Mouse (Mus musculus) A20 (cell line): ENCODE results near the gene Psmd12.

Experiments
- DNase-seq: peaks from one replicate; pipeline ENCODE4 v3.0.0-alpha.2; 2011; ENCODE audit warnings: low read depth, low spot score

Gene Psmd12

DNA sequence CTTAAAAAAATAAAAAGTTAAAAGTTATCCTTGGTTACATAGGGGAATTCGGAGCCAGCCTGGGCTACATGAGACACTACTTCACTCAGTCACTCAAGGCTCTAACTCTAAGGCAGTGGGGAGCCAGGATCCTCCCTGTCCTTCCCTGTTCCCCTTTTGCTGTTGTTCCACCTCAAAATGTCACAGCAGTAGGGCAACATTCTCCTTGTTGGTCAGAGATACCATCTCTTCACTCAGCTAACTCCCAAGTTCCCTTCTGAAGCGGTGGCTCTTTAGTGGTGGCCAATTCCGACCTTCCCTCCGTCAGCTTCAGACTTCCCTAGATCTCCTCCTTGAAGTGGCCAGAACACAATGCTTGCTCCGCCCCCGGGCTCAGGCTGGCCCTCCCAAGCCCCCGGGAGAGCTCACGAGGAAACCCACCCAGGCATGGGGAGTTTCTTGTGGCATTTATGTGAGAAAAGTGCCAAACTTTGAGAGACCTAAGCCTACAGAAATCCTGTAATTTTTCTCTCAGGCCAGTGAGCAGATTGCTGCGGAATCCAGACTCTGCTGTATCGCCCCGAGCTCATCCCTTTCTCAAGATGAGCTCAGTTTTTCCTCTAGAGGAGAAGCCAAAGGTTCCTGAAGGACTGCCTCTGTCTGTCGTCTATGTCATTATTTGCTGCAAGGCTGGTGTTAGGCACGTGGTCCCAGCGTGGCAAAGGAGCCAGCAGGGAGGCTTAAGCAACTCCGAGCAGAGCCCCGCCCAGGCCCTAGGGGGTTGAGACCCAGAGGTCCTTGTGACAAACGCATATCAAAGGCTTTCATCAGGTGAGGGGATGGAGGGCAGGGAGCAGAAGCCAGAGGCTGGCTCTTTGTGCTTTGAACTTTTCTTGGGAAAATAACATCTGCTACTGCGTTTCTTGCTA lies 31.3 kb downstream of the Psmd12 start:
- DNase-seq: no peak

DNA sequence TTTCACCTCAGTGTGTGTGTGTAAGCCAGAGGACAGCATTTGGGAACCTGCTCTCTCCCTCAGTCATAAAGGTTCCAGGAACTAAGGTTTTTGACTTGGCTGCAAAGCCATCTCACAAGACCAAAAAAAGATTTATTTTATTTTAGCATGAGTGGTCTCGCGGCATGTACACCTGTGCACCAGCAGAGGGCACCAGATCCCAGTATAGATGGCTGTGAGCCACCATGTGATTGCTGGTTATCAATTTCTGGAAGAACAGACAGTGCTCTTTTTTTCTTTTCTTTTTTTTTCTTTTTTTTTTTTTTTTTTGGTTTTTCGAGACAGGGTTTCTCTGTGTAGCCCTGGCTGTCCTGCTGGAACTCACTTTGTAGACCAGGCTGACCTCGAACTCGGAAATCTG lies 32.7 kb downstream of the Psmd12 start:
- peak; percentile 77 for DNase-seq

DNA sequence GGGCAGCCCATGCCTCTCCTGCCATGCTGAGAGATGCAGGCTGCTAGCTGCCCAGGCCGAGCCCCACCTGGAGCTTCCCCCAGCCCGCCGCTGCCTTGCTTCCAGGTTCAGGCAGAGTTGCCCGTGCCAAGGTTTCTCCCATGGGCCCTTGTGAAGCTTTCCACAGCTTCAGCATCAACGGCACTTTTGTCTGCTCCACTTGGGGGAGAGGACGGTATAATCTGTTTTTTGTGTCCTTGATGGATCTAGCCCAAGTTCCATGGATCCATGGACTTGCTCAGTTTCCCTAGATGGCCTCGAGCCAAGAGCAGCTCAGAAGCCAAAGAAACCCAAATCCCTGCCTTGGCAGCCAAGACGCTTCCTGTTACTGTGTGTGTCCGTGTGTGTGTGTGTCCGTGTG lies 33.8 kb downstream of the Psmd12 start:
- DNase-seq: no peak

DNA sequence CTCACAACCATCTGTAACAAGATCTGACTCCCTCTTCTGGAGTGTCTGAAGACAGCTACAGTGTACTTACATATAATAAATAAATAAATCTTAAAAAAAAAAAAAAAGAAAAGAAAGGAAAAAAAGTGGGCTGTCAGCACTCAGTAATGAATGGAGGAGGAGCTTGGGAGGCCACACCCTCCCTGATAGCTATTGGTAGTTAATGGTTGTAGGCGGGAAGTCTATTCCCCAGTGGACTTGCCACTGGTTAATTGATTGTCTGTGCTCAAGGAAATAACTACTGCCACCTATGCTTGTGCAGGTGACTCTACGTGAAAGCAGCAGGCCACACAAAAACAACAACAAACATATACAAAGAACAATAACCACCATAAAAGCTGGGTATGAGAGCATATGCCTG lies 37.1 kb downstream of the Psmd12 start:
- no peak for DNase-seq

DNA sequence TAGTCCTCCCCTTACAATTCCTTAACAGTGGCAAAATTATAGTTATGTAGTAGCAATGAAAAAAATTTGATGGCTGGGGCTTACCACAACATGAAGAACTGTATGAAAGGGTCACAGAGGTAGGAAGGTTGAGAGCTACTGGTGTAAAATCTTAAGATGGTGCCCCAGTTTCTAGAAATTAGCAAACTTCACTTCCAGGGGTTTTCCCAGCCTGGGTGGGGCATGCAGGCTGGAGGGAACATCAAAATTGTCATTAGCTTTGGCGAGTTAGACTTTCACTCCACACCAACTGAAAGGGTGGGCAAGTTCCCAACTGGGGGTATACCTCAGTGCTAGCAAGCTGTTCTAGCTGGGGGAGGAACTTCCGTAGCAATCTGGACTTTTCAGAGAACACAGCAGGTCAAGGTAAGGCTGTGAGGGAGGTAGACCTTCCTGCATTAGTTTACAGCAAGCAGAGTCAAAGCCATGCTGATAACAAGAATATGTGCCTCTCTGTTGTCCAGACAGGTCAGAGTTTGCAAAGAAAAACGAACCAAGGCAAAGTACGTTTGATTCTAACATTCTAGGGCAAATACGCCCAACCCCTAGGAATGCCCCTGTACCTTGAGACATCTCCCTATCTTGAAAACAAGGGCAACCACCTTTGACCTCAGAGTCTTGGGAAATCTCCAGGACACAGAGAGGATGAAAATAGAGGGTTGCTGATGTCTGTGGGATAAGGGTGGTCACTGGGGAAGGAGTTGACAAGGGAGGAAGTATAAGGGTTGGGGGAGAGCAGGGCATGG lies 39.6 kb downstream of the Psmd12 start:
- no peak for DNase-seq

DNA sequence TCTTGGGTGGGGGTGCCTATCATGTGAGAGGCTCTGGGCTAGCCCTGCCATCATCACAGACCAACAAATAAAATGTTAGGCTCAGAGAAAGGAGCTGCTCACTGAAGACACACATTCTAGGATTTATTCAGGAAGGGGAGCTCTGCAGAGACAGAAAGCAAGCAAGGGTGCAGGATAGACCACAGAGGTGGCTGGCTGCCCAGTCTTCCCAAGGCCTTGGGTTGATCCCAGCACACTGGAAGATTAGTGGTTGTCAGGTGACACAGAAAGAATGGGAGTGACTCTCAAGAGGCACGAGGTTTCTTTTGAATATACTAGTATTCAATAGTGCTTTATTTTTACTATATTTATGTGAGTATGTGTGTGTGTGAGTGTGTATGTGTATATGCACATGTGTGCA lies 41.9 kb downstream of the Psmd12 start:
- no peak for DNase-seq

DNA sequence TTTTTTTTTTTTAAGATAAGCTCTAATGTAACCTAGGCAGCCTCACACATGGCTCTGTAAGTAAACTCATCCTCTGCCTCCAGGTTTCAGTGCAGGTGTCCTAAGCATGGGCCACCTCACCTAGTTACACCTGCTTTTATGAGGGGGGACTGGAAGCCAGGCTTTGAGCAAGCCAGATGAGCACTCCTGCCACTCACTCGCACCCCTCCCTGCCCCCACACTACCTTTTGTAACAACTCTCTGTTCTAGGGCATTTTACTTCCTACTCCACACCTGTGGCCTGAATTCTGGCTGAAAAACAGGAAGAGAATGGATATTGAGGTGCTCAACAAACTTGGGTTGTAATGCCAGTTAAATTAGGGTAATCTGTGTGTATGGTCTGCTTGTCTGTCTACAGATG lies 45.7 kb downstream of the Psmd12 start:
- no peak for DNase-seq

DNA sequence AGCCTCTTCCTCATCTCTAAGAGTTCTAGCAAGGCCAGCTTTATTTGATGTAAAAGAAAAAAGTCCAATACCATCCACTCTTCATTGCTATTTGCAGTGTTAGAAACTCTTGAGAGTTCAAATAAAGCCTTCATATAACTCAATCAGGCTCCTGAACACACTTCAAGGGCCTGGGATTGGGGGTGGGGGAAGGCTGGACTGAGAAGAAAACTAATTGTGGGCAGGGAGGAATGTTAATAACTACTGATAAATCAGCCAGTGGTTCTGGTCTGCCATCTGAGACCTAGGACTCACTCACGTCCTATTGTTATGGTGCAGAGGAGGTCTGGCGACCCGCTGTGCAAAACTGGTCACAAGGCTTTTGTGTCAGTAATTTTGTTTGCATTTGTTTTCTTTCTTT lies 48.3 kb downstream of the Psmd12 start:
- no peak for DNase-seq

DNA sequence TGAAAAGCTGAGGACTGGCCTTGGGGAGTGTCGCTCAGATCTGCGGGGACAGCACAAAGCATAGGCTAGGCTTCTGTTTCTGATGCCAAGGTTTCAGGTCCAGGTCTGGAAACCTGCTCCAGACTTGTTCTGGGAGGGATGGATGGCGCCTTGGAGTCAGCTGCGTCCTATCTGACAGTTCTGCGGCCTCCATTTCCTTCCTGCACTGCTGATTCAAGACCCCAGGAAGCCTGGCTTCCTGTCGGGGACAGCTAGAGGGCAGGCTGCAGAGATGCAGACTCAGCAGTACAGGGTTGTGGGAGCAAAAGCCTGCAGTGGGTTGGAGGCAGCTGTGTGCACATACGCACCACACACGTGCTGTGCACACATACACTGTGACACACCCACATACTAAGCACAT lies 50.0 kb downstream of the Psmd12 start:
- no peak for DNase-seq

DNA sequence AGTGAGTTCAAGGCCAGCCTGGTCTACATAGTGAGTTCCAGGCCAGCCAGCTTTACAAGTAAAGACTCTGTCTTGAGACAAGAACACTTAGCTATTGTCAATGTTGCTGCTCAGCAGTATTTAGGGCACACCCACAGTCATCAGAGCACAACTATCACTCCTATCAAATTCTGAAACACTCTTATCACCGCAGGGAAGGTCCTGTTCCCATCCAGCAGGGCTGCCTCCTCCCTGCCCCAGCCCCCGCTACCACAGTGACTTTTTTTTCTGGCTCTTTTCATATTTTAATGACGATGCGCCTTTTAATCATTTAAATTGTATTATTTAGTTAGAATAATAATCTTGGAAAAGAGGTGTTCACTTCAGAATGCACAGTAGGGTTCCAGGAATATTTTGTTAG lies 52.2 kb downstream of the Psmd12 start:
- no peak for DNase-seq

DNA sequence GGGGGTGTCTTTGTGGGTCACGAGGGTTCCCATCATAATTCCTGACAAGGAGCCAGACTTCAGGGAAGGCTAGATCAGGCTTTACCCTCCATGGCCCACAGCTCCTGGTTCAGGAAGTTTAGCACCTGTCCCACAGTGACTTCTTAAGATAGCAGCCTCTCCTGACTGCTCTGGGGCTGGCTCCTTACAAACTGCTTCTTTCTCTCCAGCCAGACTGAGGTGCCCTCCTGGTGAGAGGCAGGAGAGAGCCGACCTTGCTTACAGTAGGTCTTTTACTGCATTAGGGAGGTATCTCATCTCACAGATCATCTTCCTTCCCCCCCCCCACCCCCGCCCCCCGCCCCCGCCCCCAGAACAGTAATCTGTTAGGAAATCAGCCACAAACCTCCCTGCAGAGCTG lies 53.0 kb downstream of the Psmd12 start:
- no peak for DNase-seq

DNA sequence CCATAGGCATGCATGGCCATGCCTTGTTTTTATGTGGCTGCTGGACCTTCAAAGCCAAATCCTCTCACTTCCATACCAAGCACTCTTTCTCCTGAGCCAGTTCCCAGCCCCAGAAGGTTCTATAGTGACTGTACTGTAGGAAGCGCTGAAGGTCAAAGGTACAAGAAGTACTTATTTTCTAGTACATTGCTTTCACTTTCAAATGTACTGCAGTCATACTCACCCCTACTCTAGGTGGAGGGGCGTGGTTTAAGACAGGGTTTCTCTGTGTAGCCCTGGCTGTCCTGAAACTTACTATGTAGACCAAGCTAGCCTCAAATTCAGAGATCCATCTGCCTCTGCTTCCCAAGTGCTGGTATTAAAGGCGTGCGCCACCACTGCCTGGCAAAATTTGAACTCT lies 59.7 kb downstream of the Psmd12 start:
- peak; percentile 30 for DNase-seq

DNA sequence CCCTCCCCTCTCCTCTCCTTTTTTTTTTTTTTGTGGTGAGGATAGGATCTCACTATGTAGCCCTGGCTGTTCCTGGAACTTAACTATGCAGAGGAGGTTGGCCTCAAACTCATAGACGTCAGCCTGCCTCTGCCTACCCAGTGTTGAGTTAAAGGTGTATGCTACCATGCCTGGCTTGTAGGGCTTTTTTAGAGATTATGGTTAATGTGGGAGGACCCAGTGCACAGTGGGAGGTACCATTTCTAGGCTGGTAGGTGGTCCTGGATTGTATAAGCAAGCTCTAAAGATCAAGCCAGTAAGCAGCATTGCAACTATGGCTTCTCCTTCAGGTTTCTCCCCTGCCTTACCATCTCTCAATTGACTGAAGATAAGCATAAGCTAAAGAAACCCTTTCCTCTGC lies 61.1 kb downstream of the Psmd12 start:
- no peak for DNase-seq

DNA sequence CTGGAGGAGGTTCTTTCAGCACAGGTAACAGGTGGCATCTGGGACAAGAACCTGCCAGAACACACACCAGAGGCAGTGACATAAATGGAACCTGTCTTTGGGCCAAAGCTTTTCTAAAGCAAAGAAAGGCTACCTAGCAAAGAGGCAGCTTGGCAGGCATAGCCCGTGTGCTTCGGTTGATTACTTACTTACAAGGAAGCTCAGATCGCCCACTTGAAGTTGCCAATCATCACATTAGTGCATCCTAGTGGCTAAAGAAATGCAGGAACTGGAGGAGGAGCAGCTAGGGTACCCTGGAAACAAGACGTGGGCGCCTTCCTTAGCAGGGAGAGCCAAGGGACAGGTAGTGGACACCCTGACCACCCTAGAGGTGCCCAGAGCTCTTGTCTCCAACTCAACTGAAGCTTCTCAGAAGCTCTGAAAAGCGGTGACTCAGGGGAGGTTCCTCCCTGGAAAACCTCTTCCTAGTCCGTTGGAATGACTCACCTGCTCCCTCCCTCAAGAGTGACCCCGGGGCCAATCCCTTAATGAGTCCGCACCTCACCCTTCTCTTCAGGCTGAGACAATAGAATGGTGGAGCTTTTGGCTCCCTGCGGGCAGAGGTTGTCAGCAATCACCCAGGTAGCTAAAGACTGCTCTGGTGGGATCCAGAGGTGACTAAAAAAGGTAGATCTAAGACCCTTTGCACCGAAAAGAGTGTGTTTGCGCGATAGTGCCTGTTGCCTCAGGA lies 66.6 kb downstream of the Psmd12 start:
- no peak for DNase-seq

DNA sequence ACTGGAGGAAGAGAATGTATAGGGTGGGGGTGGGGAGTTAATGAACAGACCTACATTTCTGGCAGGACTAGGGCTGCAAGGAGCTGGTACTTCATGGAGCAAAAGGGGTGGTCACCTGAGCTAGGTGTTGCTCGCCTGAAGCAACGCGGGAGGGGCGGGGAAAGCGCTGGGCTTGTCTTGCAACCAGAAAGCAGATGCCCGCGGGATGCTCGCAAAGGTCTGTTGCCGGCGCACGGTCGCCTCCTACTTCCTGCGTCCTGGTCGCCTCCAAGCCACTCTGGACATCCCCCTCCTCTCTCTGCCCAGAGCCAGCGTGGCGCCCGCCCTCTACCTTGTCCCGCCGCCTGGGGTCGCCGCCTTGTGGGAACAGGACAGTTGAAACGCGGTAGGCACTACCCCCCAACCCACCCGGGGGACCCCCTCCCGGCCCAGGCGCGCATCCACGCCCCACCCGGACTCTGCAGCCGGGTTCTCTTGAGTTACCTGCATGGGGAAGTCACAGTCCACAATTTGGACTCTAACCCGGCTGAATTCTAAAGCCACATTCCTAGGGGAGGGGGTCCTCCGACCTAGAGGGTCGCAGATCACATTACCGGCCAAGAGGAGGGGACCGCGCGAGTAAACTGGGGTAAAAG lies 67.5 kb downstream of the Psmd12 start:
- DNase-seq: peak; percentile 72

DNA sequence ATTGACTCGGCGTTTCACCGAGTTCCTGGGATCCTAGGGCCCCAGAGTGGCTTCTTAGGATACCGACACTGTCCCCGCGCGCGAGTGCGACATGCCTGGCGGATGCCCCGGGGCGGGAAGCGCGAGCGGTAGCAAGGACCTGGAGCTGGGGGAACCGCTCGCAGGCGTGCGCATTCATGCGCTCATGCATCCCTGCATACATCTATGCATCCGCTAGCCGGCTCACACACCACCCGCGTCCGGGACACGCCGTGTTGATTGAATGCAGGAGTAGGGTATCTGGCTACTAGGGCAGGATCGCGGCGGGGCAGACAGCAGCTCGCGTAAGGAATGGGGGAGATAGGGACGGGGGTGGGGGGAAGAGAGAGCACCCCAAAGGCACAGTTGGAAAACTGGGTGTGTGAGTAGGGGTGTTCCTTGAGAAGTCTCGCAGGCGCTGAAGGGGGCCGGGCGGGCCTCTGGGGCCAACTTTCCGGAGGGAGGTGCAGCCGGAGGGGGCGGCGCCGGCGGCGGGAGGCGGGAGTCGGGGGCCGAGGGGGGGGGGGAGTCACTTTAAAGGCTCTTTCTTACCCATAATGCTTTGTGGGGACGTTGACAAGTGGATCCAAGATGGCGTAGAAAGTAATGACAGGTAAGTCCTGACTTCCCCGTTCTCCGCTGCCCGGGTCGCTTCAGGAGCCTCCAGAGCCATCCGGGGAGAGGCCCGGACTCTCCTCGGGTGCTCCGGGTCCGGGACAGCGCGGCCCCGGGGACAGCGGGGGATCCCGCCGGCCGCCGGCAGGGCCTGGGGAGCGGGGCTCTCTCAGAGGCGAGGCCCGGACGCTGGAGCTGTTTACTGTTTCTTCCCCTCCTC lies 68.3 kb downstream of the Psmd12 start, which contains the start of gene Helz:
Gene Helz (plus strand): TSS at position 580 of the 853 bp plus-strand sequence.
- DNase-seq: peak; percentile 89

DNA sequence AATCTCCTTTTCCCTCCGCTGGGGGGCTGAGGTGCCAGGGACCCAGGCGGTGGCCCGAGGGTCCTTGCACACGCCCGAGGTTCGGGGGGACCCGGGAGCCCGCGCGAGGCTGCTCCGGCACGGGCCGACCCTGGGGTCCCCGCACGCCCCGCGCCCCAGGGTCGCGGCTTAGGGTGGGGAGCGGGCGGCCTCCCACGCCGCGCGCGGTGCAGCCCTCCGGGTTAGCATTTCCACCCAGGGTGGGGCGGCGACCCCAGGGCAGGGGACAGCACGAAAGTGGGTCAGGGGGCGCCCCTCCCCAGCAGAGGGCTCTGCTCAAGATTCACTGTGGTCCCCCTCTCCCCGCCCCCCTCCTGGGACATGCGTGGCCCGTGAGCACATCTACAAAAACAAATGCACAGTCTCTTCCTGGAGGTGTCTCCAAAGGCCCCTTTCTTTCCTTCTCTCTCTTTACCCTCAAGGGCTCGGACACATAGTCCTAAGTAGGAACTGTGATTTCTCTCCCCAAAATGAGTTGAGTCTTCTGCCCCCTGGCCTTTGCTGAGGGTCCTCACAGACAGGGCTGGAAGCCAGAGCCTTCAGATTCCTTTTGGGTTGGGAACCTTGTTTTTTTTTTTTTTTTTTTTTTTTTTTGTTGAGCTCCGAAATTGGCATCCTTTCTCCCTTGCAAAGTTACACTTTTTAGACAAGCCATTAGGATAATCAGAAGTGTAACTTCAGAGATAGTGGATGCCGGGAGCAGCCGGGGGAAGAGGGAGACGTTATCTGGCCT lies 69.1 kb downstream of the Psmd12 start:
- peak; percentile 54 for DNase-seq
